Mouse (Mus musculus) limb, embryonic 14.5 days (tissue): ENCODE measurements around the gene Zfand3. TPM values are rescaled to one million over a fixed set of nuclear protein-coding genes. Genes with fewer than 3 reads are reported as not detected.

Experiments
- ATAC-seq: fragments of 200-750 bp; cut with Nextera tagmentation; 2 replicates; pipeline ENCODE4 v1.8.0; 2017; ENCODE audit warnings: low read depth, moderate number of reproducible peaks, moderate TSS enrichment; ENCODE audit not compliant: low FRiP score
- DNase-seq: peaks from one replicate; pipeline ENCODE4 v3.0.0-alpha.2; 2015; ENCODE audit warnings: low spot score
- H3K27ac ChIP-seq: fragments of 300-500 bp; sonication (generic); replicated peaks from 2 replicates; pipeline ENCODE4 v1.5.1; 2014; ENCODE audit warnings: low read depth, mild to moderate bottlenecking, low read length, moderate library complexity, mixed read lengths
- H3K27me3 ChIP-seq: fragments of 300-500 bp; sonication (generic); 2 replicates; pipeline ENCODE4 v1.6.1; 2014; ENCODE audit warnings: low read length, mixed read lengths; ENCODE audit not compliant: control insufficient read depth, insufficient read depth
- H3K36me3 ChIP-seq: fragments of 300-500 bp; sonication (generic); 2 replicates; pipeline ENCODE4 v1.6.1; 2014; ENCODE audit warnings: mild to moderate bottlenecking, low read length, moderate library complexity, mixed read lengths; ENCODE audit not compliant: control insufficient read depth, insufficient read depth
- H3K4me1 ChIP-seq: fragments of 300-500 bp; sonication (generic); 2 replicates; pipeline ENCODE4 v1.6.1; 2014; ENCODE audit warnings: antibody characterized with exemption, low read length, mixed read lengths; ENCODE audit not compliant: control insufficient read depth, insufficient read depth
- H3K4me2 ChIP-seq: fragments of 300-500 bp; sonication (generic); replicated peaks from 2 replicates; pipeline ENCODE4 v1.6.1; 2014; ENCODE audit warnings: low read depth, mild to moderate bottlenecking, low read length, moderate library complexity; ENCODE audit not compliant: severe bottlenecking
- H3K4me3 ChIP-seq: fragments of 300-500 bp; sonication (generic); replicated peaks from 2 replicates; pipeline ENCODE4 v1.5.1; 2014; ENCODE audit warnings: low read length
- H3K9ac ChIP-seq: fragments of 300-500 bp; sonication (generic); 2 replicates; pipeline ENCODE4 v1.6.1; 2014; ENCODE audit warnings: mild to moderate bottlenecking, low read depth, low read length, moderate library complexity; ENCODE audit not compliant: severe bottlenecking
- H3K9me3 ChIP-seq: fragments of 300-500 bp; sonication (generic); 2 replicates; pipeline ENCODE4 v1.6.1; 2016; ENCODE audit warnings: low read length; ENCODE audit not compliant: control insufficient read depth
- POLR2A ChIP-seq: fragments of 200-500 bp; IDR thresholded peaks from 2 replicates; pipeline ENCODE4 v1.8.0; 2012; ENCODE audit warnings: inconsistent platforms, mild to moderate bottlenecking, moderate library complexity, borderline replicate concordance; ENCODE audit not compliant: insufficient read depth, insufficient read length; ENCODE audit errors: extremely low read depth
- WGBS: fragments of 180-500 bp; shearing (Covaris S2); extraction: QIAGEN DNeasy Blood & Tissue Kit; methylation state at CpG from one replicate; pipeline ENCODE4 v1.1.7; 2014; 5-methylcytosine and 5-hydroxymethylcytosine counted together
- polyA plus RNA-seq, 2 experiments: library from polyadenylated mRNA; depleted of rRNA in 1 of 2; stranded (reverse) in 1 of 2; unstranded in 1 of 2; fragments of >200 nt; fragmentation: Nextera tagmentation in 1 of 2; extraction: Ambion mirVana in 1 of 2; gene quantifications; 2 replicates each; pipeline versions ENCODE4 v1.2.1 to v1.2.3; 2012 to 2014

Zfand3 gene
- polyA plus RNA-seq, 2 experiments = 43.1 to 107 TPM

- WGBS = 52% methylated on average over 12 of the region's 15 CpGs
- DNase-seq (no peak), ATAC-seq (no peak)
- no peak for TF ChIP-seq POLR2A
- H3K4me2 ChIP-seq = no peak overlapping the region
- no peaks in the 10 kb centered on the region for H3K9me3 ChIP-seq
- H3K27ac ChIP-seq = no peak overlapping the region
- H3K36me3 ChIP-seq = no peaks in the 10 kb centered on the region
- H3K4me1 ChIP-seq = no peaks in the 10 kb centered on the region; the same call in 1 of the 2 replicates
- H3K4me3 ChIP-seq = no peak overlapping the region
- H3K27me3 ChIP-seq = no peaks in the 10 kb centered on the region
- H3K9ac ChIP-seq = no peak overlapping the region
Observed at GRCm38 (mm10) chr17:29971761-29972432, 32.6 kb upstream of the Zfand3 start.

- Histone ChIP-seq H3K27ac (no peak overlapping the region), H3K36me3 (no peaks in the 10 kb centered on the region), H3K27me3 (no peaks in the 10 kb centered on the region), H3K4me1 (no peaks in the 10 kb centered on the region; the same call in 1 of the 2 replicates), H3K9me3 (no peaks in the 10 kb centered on the region), H3K4me3 (no peak overlapping the region), H3K9ac (no peak overlapping the region), H3K4me2 (no peak overlapping the region)
- no peak for ATAC-seq
- WGBS = 92% methylated on average over 7 of the region's 7 CpGs
- TF ChIP-seq POLR2A = no peak
- DNase-seq = no peak
Observed at GRCm38 (mm10) chr17:29973226-29973625, 31.3 kb upstream of the Zfand3 start.

- Histone ChIP-seq H3K27me3 (no peaks in the 10 kb centered on the region), H3K36me3 (no peaks in the 10 kb centered on the region), H3K9me3 (no peaks in the 10 kb centered on the region), H3K27ac (no peak overlapping the region), H3K4me1 (no peaks in the 10 kb centered on the region; the same call in 1 of the 2 replicates), H3K9ac (no peak overlapping the region), H3K4me3 (no peak overlapping the region), H3K4me2 (no peak overlapping the region)
- DNase-seq = peak; percentile 87
- WGBS = 3% methylated on average over 8 of the region's 8 CpGs
- ATAC-seq = peak; percentile 79
- TF ChIP-seq POLR2A = no peak
Observed at GRCm38 (mm10) chr17:29975731-29976130, 28.8 kb upstream of the Zfand3 start.

- no peak overlapping the region for H3K9ac ChIP-seq
- H3K27me3 ChIP-seq = no peaks in the 10 kb centered on the region
- WGBS = 45% methylated on average over 4 of the region's 4 CpGs
- H3K36me3 ChIP-seq = no peaks in the 10 kb centered on the region
- H3K9me3 ChIP-seq = 0 out of 2 replicates have a peak, but pooled peaks cover 4% of the 10 kb centered on the region
- DNase-seq = no peak
- no peak overlapping the region for H3K4me3 ChIP-seq
- no peak overlapping the region for H3K4me2 ChIP-seq
- no peak for TF ChIP-seq POLR2A
- ATAC-seq = no peak
- no peak overlapping the region for H3K27ac ChIP-seq
- H3K4me1 ChIP-seq = no peaks in the 10 kb centered on the region; the same call in 1 of the 2 replicates
Observed at GRCm38 (mm10) chr17:29979020-29979419, 25.5 kb upstream of the Zfand3 start.

- Histone ChIP-seq H3K27ac (no peak overlapping the region), H3K4me3 (no peak overlapping the region), H3K4me1 (no peaks in the 10 kb centered on the region; the same call in 1 of the 2 replicates), H3K4me2 (no peak overlapping the region), H3K27me3 (no peaks in the 10 kb centered on the region), H3K9me3 (0 out of 2 replicates have a peak, but pooled peaks cover 4% of the 10 kb centered on the region), H3K36me3 (no peaks in the 10 kb centered on the region), H3K9ac (no peak overlapping the region)
- DNase-seq = peak; percentile 39
- no peak for ATAC-seq
- WGBS = 48% methylated on average over 7 of the region's 7 CpGs
- TF ChIP-seq POLR2A = no peak
Observed at GRCm38 (mm10) chr17:29979841-29980240, 24.7 kb upstream of the Zfand3 start.
